Mouse (Mus musculus): ENCODE results near the gene Ifitm2. TPM values are rescaled to one million over a fixed set of nuclear protein-coding genes. Genes with fewer than 3 reads are reported as not detected.

Gene Ifitm2
- total RNA-seq (2014; rRNA removed): 66.6 and 79.1 TPM in 2 replicates
- polyA plus RNA-seq (2015; fragmentation: Nextera tagmentation; extraction: Ambion mirVana): 200 and 218 TPM in 2 replicates

DNA sequence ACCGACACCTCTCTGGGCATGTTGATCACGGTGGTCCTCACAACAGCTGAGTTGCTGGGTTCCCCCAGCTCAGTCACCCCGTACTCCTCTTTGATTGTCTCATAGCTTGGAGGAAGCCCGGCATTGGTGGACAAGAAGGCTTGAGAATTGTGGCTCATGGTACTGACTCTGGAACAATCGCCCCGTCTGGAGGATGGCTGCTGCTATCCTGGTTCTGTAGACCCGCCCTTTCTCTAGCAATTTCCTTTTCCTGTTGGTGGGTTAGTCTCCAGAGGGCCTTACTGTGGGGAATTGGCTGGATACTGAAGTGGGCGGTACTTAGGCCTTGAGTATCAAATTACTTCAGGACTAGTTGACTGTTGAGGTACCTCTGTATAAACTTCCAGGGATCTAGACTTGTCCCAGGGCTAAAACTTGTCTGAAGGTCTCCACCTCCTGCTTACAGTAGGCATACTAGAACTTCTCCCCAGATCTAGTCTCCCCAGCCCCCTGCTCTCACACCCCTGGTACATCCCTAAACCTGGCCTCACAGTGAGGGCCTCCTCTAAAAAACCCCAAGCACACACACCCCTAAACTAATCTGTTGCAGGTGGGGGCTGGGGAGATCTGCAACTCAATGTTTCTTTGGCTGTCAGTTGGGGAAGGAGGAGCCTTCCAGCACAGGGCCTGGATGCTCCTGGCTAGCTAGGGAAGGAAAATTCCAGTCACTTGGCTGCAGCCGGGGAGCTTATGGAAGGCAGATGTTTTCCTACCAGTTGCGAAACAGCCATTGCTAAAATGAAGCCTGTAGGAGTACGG lies at the start of gene Ifitm2, which contains the start of gene Gm45717:
Gene Ifitm2 (minus strand): TSS at position 230 of the 798 bp plus-strand sequence.
Gene Gm45717 (minus strand): TSS at position 180 of the 798 bp plus-strand sequence.
- Histone ChIP-seq H3K27ac (ENCODE audit: low read depth, low read length) (no peak within 1 kb of the TSS), H3K9ac (replicated peaks; ENCODE audit: low read length, poor library complexity, severe bottlenecking) (peak within 1 kb of the TSS; percentile 9; the same call in 1 of the 2 replicates), H3K4me3 (ENCODE audit: low read depth, low read length) (peak within 1 kb of the TSS; percentile 31), H3K4me1 (ENCODE audit: insufficient read depth, low read length) (no peaks in the 10 kb centered on the region), H3K4me2 (ENCODE audit: low read depth, low read length, poor library complexity, severe bottlenecking) (peak within 1 kb of the TSS; percentile 46), H3K27me3 (ENCODE audit: insufficient read depth, low read length) (no peaks in the 10 kb centered on the region), H3K36me3 (ENCODE audit: insufficient read depth, low read length) (no peaks in the 10 kb centered on the region), H3K9me3 (ENCODE audit: low read length) (no peaks in the 10 kb centered on the region)
- TF ChIP-seq CTCF (IDR thresholded peaks at IDR 0.05): no peak
- DNase-seq (ENCODE audit: low spot score) (peak; percentile 71), ATAC-seq (ENCODE audit: low FRiP score) (no peak)
- WGBS: 21% methylated on average over 11 of the region's 11 CpGs

DNA sequence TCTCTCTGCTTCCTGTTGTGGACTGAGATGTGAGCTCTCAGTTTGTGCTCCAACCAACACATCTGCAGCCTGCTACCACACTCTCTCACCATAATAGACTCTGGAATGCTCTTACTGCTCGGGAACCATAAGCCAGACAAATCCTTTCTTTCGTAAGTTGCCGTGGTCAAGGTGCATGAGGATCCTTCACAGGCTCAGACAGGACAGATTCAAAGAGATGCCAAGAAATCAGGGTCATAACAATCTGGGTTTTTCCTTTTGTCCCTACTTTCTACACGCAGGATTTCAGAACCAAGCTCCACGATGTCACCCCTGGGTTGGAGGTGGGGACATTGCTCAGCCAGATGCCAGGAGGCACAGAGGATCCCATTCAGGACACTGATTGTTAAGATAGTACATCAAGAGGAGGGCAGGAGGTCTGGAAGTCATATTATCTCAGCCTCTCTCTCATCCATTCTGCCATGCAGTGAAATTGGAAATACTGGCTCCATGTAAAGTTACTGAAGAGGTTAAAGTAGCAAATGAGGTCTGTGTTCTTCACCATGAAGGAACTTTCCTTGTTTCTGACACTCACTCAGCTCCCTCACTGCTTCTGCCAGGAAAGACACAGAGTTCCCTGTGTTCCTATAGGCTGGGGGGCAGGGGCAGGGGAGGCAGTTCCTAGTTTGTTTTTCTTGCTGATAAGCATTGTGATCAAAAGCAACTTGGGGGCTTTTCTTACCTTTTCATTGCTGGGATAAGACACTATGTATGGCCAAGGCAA lies 47.6 kb upstream of the Ifitm2 start:
- TF ChIP-seq CTCF (IDR thresholded peaks at IDR 0.05): no peak
- no peak overlapping the region for H3K9ac ChIP-seq (replicated peaks; ENCODE audit: low read length, poor library complexity, severe bottlenecking)
- no peaks in the 10 kb centered on the region for H3K36me3 ChIP-seq (ENCODE audit: insufficient read depth, low read length)
- 84% methylated on average over 5 of the region's 5 CpGs for WGBS
- H3K27me3 ChIP-seq (ENCODE audit: insufficient read depth, low read length): 0 out of 2 replicates have a peak, but pooled peaks cover 2% of the 10 kb centered on the region
- H3K4me3 ChIP-seq (ENCODE audit: low read depth, low read length): no peak overlapping the region
- H3K4me2 ChIP-seq (ENCODE audit: low read depth, low read length, poor library complexity, severe bottlenecking): no peak overlapping the region
- no peaks in the 10 kb centered on the region for H3K4me1 ChIP-seq (ENCODE audit: insufficient read depth, low read length)
- H3K27ac ChIP-seq (ENCODE audit: low read depth, low read length): no peak overlapping the region
- ATAC-seq (ENCODE audit: low FRiP score): no peak
- H3K9me3 ChIP-seq (ENCODE audit: low read length): no peaks in the 10 kb centered on the region
- no peak for DNase-seq (ENCODE audit: low spot score)

DNA sequence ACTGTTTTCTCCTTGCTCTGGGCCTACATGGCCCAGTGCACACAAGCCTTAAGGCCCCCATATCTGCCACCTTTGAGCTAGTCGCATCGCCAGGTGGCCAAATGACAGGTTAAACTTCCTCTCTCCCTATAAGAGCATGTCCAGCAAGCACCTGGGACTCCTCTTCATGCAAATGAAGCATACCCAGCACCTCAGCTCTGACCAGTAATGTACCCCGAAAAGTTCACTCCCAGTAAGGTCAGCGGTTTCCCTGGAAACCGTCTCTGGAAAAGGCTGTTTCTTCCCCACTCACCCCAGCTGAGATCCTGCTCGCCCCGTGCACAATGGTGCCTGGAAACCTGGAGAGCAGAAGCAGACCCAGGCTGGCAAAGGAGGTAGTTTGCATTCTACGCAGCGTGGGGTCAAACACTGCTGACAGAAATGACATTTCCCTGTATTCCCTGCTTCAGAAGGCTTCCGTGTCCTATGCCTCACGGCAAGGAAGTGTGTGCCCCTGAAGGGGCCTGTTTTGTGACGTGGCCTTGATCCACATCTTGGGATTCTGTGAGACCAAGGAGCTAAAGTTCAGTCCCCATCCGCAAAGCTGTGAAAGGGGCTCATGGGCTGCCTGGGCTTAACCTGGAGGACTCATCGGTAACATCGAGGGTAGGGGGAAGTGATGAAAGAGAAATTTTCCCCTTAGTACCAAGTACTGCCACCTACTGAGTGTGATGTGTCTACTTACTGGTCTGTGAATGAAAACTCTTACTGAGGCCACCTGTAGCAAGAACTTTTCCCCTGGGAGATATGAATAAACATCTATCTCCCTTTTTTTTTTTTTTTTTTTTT lies 45.3 kb upstream of the Ifitm2 start:
- ATAC-seq (ENCODE audit: low FRiP score): no peak
- no peak overlapping the region for H3K4me3 ChIP-seq (ENCODE audit: low read depth, low read length)
- no peak overlapping the region for H3K27ac ChIP-seq (ENCODE audit: low read depth, low read length)
- no peaks in the 10 kb centered on the region for H3K27me3 ChIP-seq (ENCODE audit: insufficient read depth, low read length)
- no peak overlapping the region for H3K4me2 ChIP-seq (ENCODE audit: low read depth, low read length, poor library complexity, severe bottlenecking)
- no peak for DNase-seq (ENCODE audit: low spot score)
- H3K9ac ChIP-seq (replicated peaks; ENCODE audit: low read length, poor library complexity, severe bottlenecking): no peak overlapping the region
- H3K36me3 ChIP-seq (ENCODE audit: insufficient read depth, low read length): no peaks in the 10 kb centered on the region
- 71% methylated on average over 15 of the region's 15 CpGs for WGBS
- TF ChIP-seq CTCF (IDR thresholded peaks at IDR 0.05): no peak
- no peaks in the 10 kb centered on the region for H3K9me3 ChIP-seq (ENCODE audit: low read length)
- no peaks in the 10 kb centered on the region for H3K4me1 ChIP-seq (ENCODE audit: insufficient read depth, low read length)

DNA sequence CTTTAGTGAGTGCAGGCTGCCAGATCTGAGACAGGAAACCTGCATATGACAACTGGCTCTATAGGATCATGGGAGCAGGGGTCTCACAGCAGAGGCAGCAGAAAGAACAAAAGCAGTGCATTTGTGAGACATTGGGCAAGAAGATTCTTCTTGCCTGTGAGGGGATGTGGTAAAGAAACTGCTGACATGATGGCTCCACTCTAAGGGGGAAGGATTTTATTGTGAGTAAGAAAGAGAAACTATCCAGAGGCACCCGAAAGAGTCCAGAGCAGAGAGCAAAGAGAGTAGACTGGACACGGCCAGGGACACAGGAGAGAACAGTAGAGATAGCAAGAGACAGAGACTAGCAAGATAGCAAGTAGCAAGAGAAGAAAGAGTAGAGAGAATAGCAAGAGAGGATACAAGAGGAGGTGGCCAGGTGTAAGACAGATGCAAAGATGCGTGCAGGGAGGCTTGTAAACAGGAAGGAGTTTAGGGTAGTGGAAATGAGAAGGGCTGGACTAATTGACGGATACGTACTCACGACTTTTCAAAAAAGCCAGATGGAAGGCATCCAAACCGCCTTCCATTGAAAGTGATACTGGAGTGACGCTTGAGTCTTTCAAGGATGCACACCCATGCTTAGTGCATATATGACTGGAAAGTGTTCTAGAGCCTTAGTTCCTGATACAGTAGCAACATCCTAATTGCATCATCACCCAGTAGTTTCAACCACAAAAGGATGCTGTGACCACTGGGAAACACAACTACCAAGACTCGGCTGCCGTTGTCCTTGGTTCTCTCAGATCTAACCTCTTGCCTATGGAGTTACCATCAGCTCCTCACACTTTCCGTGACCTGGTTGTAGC lies 43.3 kb upstream of the Ifitm2 start:
- Histone ChIP-seq H3K9ac (replicated peaks; ENCODE audit: low read length, poor library complexity, severe bottlenecking) (no peak overlapping the region), H3K4me2 (ENCODE audit: low read depth, low read length, poor library complexity, severe bottlenecking) (no peak overlapping the region), H3K9me3 (ENCODE audit: low read length) (no peaks in the 10 kb centered on the region), H3K27me3 (ENCODE audit: insufficient read depth, low read length) (no peaks in the 10 kb centered on the region), H3K4me1 (ENCODE audit: insufficient read depth, low read length) (no peaks in the 10 kb centered on the region), H3K4me3 (ENCODE audit: low read depth, low read length) (no peak overlapping the region), H3K36me3 (ENCODE audit: insufficient read depth, low read length) (no peaks in the 10 kb centered on the region), H3K27ac (ENCODE audit: low read depth, low read length) (no peak overlapping the region)
- WGBS: 93% methylated on average over 11 of the region's 11 CpGs
- TF ChIP-seq CTCF (IDR thresholded peaks at IDR 0.05): no peak
- DNase-seq (ENCODE audit: low spot score) (no peak), ATAC-seq (ENCODE audit: low FRiP score) (no peak)

DNA sequence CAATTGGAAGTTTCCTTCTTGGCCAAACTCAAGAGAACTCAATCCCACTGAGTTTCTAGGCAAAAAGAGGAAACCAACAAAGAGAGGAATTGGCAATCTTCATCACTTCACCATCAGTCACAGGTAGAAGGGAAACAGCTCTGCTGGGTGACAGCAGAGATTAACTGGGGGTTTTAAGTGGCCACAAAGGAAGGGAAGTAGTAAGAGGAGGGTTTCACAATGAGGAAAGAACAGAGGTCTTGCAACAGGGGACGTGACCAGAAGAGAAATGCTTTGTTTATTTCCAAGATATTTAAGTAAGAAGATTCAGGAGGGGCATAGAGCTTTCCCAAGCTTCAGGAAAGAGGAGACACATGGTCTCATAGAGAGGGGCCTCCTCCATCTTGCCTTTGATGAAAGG lies 42.0 kb upstream of the Ifitm2 start:
- Histone ChIP-seq H3K4me1 (ENCODE audit: insufficient read depth, low read length) (no peaks in the 10 kb centered on the region), H3K27me3 (ENCODE audit: insufficient read depth, low read length) (no peaks in the 10 kb centered on the region), H3K36me3 (ENCODE audit: insufficient read depth, low read length) (no peaks in the 10 kb centered on the region), H3K27ac (ENCODE audit: low read depth, low read length) (no peak overlapping the region), H3K4me2 (ENCODE audit: low read depth, low read length, poor library complexity, severe bottlenecking) (no peak overlapping the region), H3K9ac (replicated peaks; ENCODE audit: low read length, poor library complexity, severe bottlenecking) (no peak overlapping the region), H3K4me3 (ENCODE audit: low read depth, low read length) (no peak overlapping the region), H3K9me3 (ENCODE audit: low read length) (no peaks in the 10 kb centered on the region)
- 52% methylated on average over 1 of the region's 1 CpGs for WGBS
- ATAC-seq (ENCODE audit: low FRiP score) (no peak), DNase-seq (ENCODE audit: low spot score) (no peak)
- no peak for TF ChIP-seq CTCF (IDR thresholded peaks at IDR 0.05)
